Mouse (Mus musculus) brain, embryonic 14.5 days (tissue): Measurements from ENCODE around the gene Rexo4. TPM values are rescaled to one million over a fixed set of nuclear protein-coding genes. Genes with fewer than 3 reads are reported as not detected.

Source experiments
- DNase-seq: peaks from one replicate; pipeline ENCODE4 v3.0.0-alpha.2; 2011; ENCODE audit warnings: low read depth
- CTCF ChIP-seq: fragments of 200-500 bp; IDR thresholded peaks from 2 replicates; pipeline ENCODE4 v1.5.1; 2012; ENCODE audit warnings: inconsistent platforms, mild to moderate bottlenecking, moderate library complexity, borderline replicate concordance; ENCODE audit not compliant: insufficient read depth, insufficient read length; ENCODE audit errors: extremely low read depth
- POLR2A ChIP-seq: fragments of 200-500 bp; IDR thresholded peaks from 2 replicates; pipeline ENCODE4 v1.6.1; 2012; ENCODE audit warnings: mild to moderate bottlenecking, inconsistent platforms, borderline replicate concordance; ENCODE audit not compliant: poor library complexity, insufficient read depth, insufficient read length, severe bottlenecking; ENCODE audit errors: extremely low read depth
- polyA plus RNA-seq: library from polyadenylated mRNA; depleted of rRNA; stranded (reverse); fragments of >200 nt; gene quantifications from 2 replicates; pipeline ENCODE4 v1.2.3, GENCODE M21; 2012; rRNA removed

The Rexo4 gene
- 40.8 and 46.6 TPM in 2 replicates for polyA plus RNA-seq

GRCm38 (mm10) chr2:26963923-26964723, at the start of gene Rexo4:
Gene Rexo4 (minus strand): TSS chr2:26964386.
- TF ChIP-seq CTCF (no peak), POLR2A (peak; percentile 55; the same call in 1 of the 2 replicates)
- DNase-seq, result peak; percentile 99

DNA sequence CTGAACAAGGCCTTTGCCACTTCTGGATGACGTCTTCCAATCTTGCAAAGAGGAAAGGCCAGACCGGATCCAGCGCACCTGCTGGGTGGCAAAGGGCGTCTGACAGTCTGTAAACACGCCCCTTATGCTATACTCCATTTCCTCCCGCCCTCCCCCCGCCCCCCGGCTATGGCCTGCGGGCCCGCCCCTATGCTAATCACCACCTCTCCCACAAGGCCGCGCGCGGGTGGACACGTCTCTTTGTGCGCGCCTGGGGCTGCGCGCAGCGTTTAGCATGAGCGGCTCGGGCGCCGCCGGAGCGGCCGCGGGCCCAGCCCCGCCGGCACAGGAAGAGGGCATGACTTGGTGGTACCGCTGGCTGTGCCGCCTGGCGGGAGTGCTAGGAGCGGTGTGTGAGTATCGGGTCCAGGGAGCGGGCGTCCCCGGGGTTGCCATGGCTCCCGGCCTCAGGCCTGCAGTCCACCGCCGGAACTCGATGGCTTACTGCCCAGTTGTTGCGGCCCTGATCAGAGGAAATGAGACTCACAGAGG, 45.6 kb upstream of the Rexo4 start, which contains the start of gene Cacfd1:
TSS of gene Cacfd1 (plus strand) at position 213 of the 531 bp plus-strand sequence.
- DNase-seq, result peak; percentile 96

DNA sequence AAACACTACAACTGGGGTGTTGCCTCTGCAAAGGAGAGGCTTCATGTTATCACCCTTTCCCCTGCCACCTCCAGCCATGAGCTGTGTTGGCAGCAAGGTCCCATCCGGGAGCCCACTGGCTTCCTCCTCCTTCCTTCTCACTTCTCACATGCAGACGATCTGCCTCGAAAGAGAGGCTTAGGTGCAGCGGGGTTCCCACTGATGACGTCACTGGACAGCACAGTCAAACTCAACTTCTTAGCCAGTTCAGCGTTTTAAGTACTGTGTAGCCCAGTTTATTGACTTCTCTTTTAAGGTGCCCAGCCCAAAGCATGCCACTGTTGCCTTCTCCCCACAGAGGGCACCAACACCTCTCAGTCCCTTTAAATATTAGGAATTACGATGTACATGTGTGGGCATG, 43.5 kb upstream of the Rexo4 start:
- no peak for TF ChIP-seq POLR2A
- TF ChIP-seq CTCF, result no peak
- DNase-seq, result no peak

More for the DNA sequence above, 45.6 kb upstream of the Rexo4 start, which contains the start of gene Cacfd1:
- no peak for TF ChIP-seq CTCF
- TF ChIP-seq POLR2A, result peak; percentile 98

- TF ChIP-seq POLR2A (no peak), CTCF (no peak)
- DNase-seq, result peak; percentile 11
These were observed 42.1 kb upstream of the Rexo4 start for GRCm38 (mm10) chr2:27006255-27006654.

DNA sequence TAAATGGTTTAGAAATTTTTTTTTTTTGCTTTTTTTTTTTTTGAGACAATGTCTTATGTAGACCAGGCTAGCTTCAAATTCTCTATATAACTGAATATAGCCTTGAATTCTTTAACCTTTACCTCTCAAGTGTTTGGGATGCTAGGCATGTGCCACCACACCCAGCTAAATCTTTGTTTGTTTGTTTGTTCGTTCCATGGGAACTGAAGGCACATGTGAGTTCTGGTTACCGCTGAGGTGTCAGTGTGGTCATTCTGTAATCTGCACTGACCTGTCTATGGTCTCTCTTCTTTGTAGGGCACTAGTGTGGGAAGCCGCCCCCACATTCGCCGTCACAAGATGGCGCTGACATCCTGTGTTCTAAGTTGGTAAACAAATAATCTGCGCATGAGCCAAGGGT, 33.8 kb upstream of the Rexo4 start:
- TF ChIP-seq CTCF, result no peak
- TF ChIP-seq POLR2A, result no peak
- DNase-seq, result no peak

DNA sequence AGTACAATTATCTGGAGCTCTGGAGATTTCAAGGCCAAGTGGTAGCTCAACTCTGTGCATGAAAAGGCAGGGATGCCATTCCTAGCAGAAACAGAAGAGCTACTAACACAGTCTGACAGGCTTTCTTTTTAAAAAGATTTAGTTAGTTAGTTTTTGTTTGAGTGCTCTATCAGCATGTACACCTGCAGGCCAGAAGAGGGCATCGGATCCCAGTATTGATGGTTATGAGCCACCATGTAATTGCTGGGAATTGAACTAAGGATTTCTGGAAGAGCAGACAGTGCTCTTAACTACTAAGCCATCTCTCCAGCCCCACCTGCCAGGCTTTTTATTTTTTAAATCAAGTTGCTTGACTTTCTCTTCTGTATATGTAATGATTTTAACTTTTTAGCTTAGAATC, 33.3 kb upstream of the Rexo4 start:
- TF ChIP-seq CTCF (peak; percentile 17; the same call in 1 of the 2 replicates), POLR2A (no peak)
- DNase-seq, result peak; percentile 6

GRCm38 (mm10) chr2:26993936-26994335, 29.8 kb upstream of the Rexo4 start:
- no peak for DNase-seq
- TF ChIP-seq CTCF (no peak), POLR2A (no peak)

DNA sequence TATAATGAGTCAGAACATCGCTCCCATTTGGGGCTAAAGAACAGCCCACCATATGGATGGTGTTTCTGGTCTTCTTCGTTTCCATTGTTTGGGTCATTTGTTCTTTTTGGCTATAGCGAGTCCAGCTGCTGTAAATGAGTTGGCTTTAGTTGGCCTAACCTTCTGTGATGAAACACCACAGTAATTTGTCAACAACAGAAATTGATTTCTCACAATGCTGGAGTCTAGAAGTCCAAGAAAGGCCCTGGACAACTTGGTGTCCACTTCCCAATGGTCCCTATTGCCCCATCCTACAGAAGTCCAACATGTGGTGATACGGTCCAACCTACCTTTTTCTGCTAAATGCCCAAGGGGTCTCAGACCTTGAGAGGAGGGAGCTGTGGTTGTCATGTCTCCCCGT, 20.5 kb upstream of the Rexo4 start:
- no peak for TF ChIP-seq POLR2A
- TF ChIP-seq CTCF, result no peak

GRCm38 (mm10) chr2:26984179-26984578, 20.0 kb upstream of the Rexo4 start:
- TF ChIP-seq CTCF (no peak), POLR2A (no peak)
- no peak for DNase-seq

More for the DNA sequence above, 20.5 kb upstream of the Rexo4 start:
- DNase-seq, result no peak

DNA sequence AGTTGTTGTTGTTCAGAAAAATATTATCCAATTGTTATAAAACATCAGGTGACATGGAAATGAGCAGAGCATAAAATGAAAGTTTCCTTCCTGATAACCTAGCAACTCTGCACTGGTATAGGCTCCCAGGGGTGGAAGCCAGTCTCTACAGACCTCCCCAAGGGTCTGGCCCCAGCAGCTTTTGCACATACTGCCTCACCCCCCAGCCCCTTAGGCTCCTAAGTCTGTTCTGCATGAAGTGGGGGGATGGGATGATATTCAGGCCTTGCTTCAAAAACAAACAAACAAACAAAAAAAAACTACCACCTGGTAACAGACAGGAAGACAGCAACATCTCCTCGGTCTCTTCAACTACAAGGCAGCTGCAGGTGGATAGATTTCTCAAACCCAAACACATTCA, 16.2 kb upstream of the Rexo4 start:
- DNase-seq, result no peak

DNA sequence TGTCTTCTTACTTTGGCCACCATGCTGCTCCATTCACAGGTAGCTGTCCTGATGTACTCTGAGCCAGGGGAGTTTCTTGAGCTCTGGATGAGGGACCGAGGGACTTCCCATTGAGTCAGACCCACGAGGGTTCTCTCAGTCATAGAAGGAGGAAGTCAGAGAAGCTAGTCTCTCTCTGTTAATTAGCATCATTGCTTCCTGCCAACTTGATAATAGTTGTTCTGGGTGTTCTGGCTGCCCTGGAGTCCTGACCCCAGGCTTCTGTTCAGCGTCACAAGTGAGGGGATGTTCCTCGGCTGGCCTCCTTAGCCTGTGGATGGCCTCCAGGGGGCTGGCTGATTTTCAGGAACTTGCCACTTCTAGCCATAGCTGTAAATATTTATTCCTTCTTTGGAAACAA, 9.8 kb upstream of the Rexo4 start:
- no peak for DNase-seq
- TF ChIP-seq POLR2A (no peak), CTCF (no peak)

More for the DNA sequence above, 16.2 kb upstream of the Rexo4 start:
- TF ChIP-seq POLR2A (no peak), CTCF (no peak)

DNA sequence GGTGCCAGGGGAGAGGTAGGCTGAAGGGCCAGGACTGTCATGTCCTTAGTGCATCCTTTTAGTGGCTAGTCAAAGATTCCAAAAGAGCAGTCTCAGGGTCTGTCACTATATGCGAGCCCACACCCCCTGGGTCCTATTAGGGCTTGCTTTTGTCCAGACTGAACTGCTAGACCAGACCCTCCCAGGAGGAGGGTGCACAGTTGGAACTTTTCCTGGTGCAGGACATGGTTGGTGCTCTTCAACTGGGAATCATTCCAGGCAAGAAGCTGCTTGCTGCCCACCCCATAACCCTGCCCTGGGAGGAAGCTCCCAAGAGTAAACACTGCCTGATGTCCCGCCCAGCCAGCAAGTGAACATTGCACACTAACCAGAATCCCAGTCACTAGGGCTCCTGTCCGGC, 8.9 kb upstream of the Rexo4 start, which contains the start of gene Adamts13:
TSS of gene Adamts13 (plus strand) at position 301 of the 400 bp plus-strand sequence.
- TF ChIP-seq POLR2A, result no peak
- no peak for TF ChIP-seq CTCF

DNA sequence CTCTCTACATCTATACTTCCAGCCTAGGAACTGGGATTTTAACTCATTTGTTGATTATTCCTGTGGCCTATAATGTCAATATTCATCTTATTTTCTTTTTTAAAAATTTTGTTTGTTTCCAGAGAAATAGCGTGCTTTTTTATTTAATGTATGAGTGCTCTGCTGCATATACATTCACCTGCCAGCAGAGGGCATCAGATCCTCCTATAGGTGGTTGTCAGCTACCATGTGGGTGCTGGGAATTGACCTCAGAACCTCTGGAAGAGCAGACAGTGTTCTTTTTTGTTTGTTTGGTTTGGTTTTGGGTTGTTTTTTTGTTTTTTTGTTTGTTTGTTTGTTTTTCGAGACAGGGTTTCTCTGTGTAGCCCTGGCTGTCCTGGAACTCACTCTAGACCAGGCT, 3.1 kb upstream of the Rexo4 start:
- TF ChIP-seq POLR2A (no peak), CTCF (no peak)
- DNase-seq, result no peak

More for the DNA sequence above, 8.9 kb upstream of the Rexo4 start, which contains the start of gene Adamts13:
- DNase-seq, result no peak
